Mouse (Mus musculus) ZHBTc4 (cell line): ENCODE data around the gene Clpx.

Source experiments
- DNase-seq: peaks from one replicate; pipeline ENCODE4 v3.0.0-alpha.2; 2011; ENCODE audit warnings: low read depth, low spot score

Gene Clpx

GRCm38 (mm10) chr9:65345854-65346475, 51.9 kb downstream of the Clpx start, which contains the start of gene Pdcd7:
Gene Pdcd7 (plus strand): TSS chr9:65346104.
- DNase-seq, result peak; percentile 97

DNA sequence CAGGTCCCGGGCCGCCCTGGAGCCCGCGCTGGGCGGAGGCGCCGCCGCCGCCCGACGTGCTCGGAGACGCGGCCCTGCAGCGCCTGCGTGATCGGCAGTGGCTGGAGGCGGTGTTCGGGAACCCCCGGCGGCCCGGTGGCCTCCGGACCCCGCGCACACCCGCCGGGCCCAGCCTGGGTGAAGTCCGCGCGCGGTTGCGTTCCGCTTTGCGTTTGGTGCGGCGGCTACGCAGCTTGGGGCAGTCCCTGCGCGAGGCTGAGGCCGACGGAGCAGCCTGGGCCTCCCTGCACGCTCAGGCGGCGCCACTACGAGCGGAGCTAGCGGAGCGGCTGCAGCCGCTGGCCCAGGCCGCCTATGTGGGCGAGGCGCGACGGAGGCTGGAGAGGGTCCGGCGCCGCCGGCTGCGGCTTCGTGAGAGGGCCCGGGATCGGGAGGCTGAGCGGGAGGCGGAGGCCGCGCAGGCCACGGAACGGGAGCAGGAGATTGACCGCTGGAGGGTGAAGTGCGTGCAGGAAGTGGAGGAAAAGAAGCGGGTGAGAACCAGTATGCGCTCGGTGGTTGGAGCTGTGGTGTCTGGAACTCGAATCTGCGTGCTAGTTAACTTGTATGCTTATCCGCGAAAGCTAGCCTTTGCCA, 52.5 kb downstream of the Clpx start:
- DNase-seq, result peak; percentile 65

DNA sequence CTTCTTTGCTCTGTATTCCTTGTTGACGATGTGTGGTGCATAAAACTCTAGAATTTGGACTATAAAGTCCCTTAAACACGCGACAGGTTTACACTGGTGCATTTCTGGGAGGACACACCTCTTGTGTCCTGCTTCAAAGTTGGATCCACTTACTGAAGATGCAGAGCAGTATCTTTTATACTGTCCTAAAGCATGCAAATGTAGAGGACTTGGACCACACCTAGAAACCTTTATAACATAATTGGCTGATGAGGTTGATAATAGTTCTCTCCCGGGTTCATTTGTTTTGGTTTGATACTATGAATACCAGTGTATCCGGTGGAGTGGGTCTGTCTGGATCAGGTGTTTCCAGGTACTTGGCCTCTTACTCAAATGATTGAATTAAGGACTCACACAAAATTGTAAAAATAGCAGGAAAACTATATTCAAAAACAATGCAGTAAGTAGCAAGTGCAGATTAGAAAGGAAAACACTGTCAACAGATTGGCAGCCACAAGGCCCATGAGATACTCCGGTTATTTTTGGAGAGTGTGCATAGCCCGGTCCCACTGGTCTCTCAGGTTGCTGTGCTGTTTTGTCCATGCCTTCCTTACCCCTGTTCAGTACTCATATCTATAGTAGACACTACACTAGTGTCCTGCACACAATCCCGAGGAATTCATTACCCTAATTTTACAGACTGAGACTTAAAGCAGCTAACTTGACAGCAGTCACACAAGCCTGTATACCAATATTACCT, 53.2 kb downstream of the Clpx start:
- DNase-seq, result peak; percentile 55

DNA sequence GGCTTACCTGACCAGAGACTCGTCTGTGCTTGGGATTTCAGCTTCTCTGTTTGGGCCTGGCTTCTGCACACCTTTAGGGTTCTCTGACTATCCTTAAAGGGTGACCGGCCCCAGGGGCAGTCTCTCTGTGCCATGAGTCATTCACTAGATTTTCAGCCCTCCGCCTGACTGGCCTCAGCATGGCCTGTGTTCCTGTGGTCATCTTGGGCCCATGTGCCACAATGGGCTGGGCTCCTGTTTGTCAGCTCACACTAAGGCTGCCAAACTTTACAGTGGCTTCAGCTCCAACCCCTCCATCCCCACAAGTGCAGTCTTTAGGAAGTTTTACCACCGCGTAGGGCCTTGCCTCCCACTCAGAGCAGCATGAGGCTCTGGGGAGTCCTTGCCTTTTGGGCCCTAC, 59.2 kb downstream of the Clpx start:
- no peak for DNase-seq

GRCm38 (mm10) chr9:65356561-65356960, 62.5 kb downstream of the Clpx start:
- DNase-seq, result no peak

DNA sequence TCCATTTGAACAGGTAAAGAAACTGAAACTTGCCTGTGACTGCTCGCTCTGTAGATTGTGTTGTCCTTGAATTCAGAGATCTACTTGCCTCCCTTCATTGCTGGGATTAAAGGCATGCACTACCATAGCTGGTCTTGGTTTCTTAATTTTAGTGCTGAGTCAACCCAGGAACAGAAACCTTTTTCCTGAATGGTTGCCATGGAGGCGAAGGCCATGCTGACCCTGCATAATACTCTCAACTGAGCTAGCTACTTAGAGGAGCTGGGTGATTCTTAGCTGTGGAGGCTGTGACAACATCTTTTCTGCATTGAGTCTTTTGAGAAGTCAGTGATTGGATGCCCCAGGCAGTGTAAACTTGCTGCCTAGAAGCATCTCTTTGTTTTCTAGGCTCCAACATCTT, 62.9 kb downstream of the Clpx start:
- no peak for DNase-seq

DNA sequence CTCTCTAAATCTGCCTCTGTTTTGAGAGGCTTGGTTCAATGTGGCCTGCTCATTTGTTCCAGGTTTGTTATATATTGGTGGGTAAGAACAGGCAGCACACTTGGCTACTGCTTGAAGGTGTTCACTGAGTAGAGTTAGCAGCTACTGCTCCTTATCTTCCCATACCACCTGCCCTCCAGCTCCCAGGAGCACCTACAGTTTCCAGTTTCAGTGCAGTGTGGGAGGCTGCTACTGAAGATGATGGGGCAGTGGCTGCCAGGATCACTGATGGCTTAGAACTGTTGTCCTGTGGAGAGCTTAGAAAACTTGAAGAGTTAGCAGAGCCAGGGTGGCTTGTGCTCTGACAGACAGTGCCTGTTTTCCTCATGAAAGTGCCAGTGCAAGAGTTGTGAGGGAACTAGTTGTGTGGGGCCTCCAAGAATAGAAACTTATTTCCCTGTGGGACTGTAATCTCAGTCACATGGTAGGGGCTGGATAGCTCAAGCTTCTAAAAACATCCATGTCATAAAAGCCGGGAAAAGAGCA, 65.0 kb downstream of the Clpx start:
- DNase-seq, result no peak

DNA sequence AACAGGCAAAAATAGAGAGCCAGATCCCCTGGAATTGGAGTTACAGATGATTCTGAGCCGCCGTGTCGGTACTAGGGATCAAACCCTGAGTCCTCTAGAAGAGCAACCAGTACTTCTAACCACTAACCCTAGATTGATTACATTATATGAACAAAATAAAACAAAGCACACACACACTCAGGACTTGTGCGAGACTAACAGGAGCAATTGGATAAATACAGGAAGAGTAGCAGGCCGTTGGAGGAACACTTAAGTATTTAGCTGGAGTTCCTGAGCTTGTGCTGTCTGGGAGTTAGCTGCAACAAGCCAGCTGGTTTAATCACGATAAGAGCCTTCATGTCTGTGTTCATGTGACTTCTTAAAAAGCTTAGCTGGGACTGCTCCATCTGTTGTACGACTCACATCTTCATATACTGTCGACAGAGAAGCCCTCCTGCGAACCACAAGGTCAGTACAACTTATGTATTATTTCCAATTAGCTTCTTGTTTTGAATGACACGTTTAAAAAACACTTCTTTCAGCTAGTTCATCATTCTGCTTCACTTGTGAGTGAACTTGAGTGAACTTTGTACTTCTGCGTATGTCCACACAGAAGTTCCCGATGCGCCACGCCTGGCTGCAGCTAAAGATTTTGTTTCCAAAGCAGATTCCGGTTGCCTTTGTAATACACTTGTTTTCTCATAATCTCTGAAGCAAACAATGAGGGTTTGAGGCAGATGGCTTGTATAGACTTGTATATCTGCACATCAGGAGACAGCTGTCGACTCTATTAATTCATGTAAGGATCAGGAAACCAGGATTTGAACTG, 66.8 kb downstream of the Clpx start, which contains the start of gene Ubap1l:
TSS of gene Ubap1l (plus strand) at position 401 of the 808 bp plus-strand sequence.
- DNase-seq, result no peak

GRCm38 (mm10) chr9:65363684-65364083, 69.6 kb downstream of the Clpx start:
- no peak for DNase-seq

GRCm38 (mm10) chr9:65365721-65366120, 71.7 kb downstream of the Clpx start:
- no peak for DNase-seq

DNA sequence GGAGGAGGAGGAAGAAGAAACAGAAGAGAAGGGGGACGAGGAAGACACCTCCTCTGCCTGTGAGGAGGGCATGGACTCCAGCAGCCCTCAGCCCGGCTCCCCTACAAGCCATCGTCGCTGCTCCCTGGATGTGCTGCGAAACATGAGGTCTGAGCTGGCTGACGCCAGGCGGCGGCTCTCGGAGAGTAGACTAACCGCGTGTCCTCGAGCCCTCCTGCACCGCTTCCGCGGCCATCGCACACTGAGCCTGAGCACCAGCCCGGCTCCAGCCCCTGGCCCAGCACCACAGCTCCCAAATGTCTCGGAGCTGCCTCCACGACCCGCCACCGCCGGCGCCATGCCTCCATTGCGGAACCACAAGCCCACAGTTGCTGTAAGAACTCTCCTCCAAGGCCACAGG, 77.7 kb downstream of the Clpx start:
- peak; percentile 56 for DNase-seq

DNA sequence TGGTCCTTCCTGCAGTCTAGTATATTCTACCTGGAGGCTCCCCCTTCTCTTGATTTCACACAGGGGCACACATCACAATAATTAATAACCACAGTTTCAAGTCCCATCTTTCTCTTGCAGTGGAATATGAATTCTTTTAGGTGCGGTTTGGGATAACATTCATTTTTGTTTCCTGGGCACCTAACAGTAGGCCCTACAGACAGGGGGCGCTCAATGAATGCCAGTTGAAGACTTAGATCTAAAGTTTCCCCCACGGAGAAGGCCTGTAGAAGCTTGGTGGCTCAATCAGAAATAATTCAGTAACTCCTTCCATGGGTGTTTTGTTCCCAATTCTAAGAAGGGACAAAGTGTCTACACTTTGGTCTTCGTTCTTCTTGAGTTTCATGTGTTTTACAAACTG, 78.4 kb downstream of the Clpx start:
- peak; percentile 52 for DNase-seq

GRCm38 (mm10) chr9:65374468-65375162, 80.6 kb downstream of the Clpx start:
- no peak for DNase-seq

- no peak for DNase-seq
Measured at GRCm38 (mm10) chr9:65375163-65375934, 81.3 kb downstream of the Clpx start.
